In genomic region chr11:119806539-119806938, GRCm38 (mm10) we compare ENCODE assay signal across 19 mouse cellular contexts.
DNase-seq lines count a peak whose midpoint lies in the region; TF ChIP-seq lines count a peak whose summit lies in the region.
"Had no signal": no experiment of that assay in that cellular context is flagged by ENCODE, and none has a peak within 500 bp of the region (broad histone marks: within the 10 kb centered on the region; RNA-seq: fewer than 3 reads in every experiment).

No protein-coding gene starts in this region.

- H3K9ac ChIP-seq in CH12.LX (ENCODE audit: insufficient read depth, low read depth): no peak overlapping the region
- H3K9ac ChIP-seq: heart, embryonic 13.5 days; intestine, embryonic 15.5 days had no signal

- WGBS in macrophage (ENCODE audit: missing documents): 71% methylated on average over 8 of the region's 8 CpGs

- TF ChIP-seq EP300 in CH12.LX (IDR thresholded peaks at IDR 0.05; ENCODE audit: low read length): peak; percentile 93

- H3K79me2 ChIP-seq in CH12.LX (replicated peaks; ENCODE audit: control insufficient read depth, extremely low read depth, insufficient read depth, poor library complexity, severe bottlenecking) (no peaks in the 10 kb centered on the region), macrophage (ENCODE audit: inconsistent target) (no peaks in the 10 kb centered on the region)

- no peak overlapping the region for H3K4me3 ChIP-seq in layer of hippocampus, adult 2 months
- H3K4me3 ChIP-seq in CH12.LX (replicated peaks in 1 of 3; ENCODE audit: low read depth in 2 of 3, low read length in 2 of 3, poor library complexity in 1 of 3) (no peak overlapping the region), macrophage (ENCODE audit: inconsistent target) (no peak overlapping the region)
- H3K4me3 ChIP-seq: heart, embryonic 13.5 days; intestine, embryonic 15.5 days; megakaryocyte, embryonic 14.5 days had no signal

- TF ChIP-seq RAD21 in CH12.LX (IDR thresholded peaks at IDR 0.05; ENCODE audit: low read depth, low read length): no peak; the same call in 1 of the 2 replicates

- H3K27ac ChIP-seq in layer of hippocampus, adult 2 months: peak overlapping the region; percentile 88
- H3K27ac ChIP-seq in CH12.LX (ENCODE audit: insufficient read depth, low read depth) (0 out of 2 replicates have a peak overlapping the region, but pooled peaks have one; percentile 5), macrophage (peak overlapping the region; percentile 79)
- H3K27ac ChIP-seq: heart, embryonic 13.5 days; intestine, embryonic 15.5 days had no signal

- H3K36me3 ChIP-seq in CH12.LX (replicated peaks in 1 of 2; ENCODE audit: control insufficient read depth in 1 of 2, insufficient read depth in 1 of 2, low read length in 1 of 2): peaks cover 40 to 92% of the 10 kb centered on the region in 2 experiments
- H3K36me3 ChIP-seq in macrophage (ENCODE audit: inconsistent target): no peaks in the 10 kb centered on the region

- DNase-seq in layer of hippocampus, adult 2 months (ENCODE audit: low spot score in 2 of 2): no peak
- DNase-seq in layer of hippocampus, adult 9-10 months (ENCODE audit: low spot score): no peak
- DNase-seq in 416B (ENCODE audit: low read depth) (peak; percentile 83), CH12.LX (ENCODE audit: extremely low read depth) (peak; percentile 66)
- no peak for DNase-seq in frontal cortex, postnatal 10 days (ENCODE audit: low spot score in 2 of 2)
- no peak for DNase-seq in right cerebral cortex, postnatal 10 days (ENCODE audit: low spot score in 2 of 2)
- DNase-seq: adrenal gland, postnatal 25 days; cerebellum, adult 11-12 months; cerebellum, postnatal 36 days; heart, adult 18-20 months; kidney, adult 9 months; kidney, postnatal 36 days; liver; lung, postnatal 10 days; thymus, adult 2 months had no signal

- dilution Hi-C loops in CH12.LX (cut with MboI; ENCODE audit: extremely low pct_ligation_motif_present, extremely low pct_unique_long_range_greater_than_20kb, low sequenced_read_pairs): no loop called here

- H3K9me3 ChIP-seq in CH12.LX (replicated peaks; ENCODE audit: low read length): no peaks in the 10 kb centered on the region
- H3K9me3 ChIP-seq: heart, embryonic 13.5 days; intestine, embryonic 15.5 days; megakaryocyte, embryonic 14.5 days had no signal

- peaks cover 21 to 26% of the 10 kb centered on the region in 2 experiments for H3K4me1 ChIP-seq in CH12.LX (ENCODE audit: control insufficient read depth in 1 of 2, insufficient read depth in 2 of 2)

- TF ChIP-seq CTCF in layer of hippocampus, adult 2 months (conservative IDR thresholded peaks at IDR 0.05): no peak
- TF ChIP-seq CTCF in CH12.LX (conservative IDR thresholded peaks at IDR 0.05 in 1 of 2, IDR thresholded peaks at IDR 0.05 in 1 of 2; ENCODE audit: low read depth in 2 of 2, low read length in 2 of 2): no peak

- in situ Hi-C loops in CH12.LX (cut with MboI; ENCODE audit: low pct_ligation_motif_present, low pct_unique_long_range_greater_than_20kb, low sequenced_read_pairs): no loop called here

- H3K27me3 ChIP-seq in CH12.LX (replicated peaks): no peaks in the 10 kb centered on the region
- H3K27me3 ChIP-seq: heart, embryonic 13.5 days; intestine, embryonic 15.5 days had no signal

- peak overlapping the region; percentile 34; the same call in 1 of the 2 replicates for H3K4me2 ChIP-seq in CH12.LX (ENCODE audit: insufficient read depth, low read depth, poor library complexity, severe bottlenecking)
- H3K4me2 ChIP-seq: heart, embryonic 13.5 days; intestine, embryonic 15.5 days had no signal

- TF ChIP-seq POLR2A in CH12.LX (IDR thresholded peaks at IDR 0.05; ENCODE audit: low read depth, low read length): no peak

TF ChIP-seq in CH12.LX, 34 proteins besides CTCF, POLR2A, EP300 and RAD21:
- TF ChIP-seq ZC3H11A (IDR thresholded peaks at IDR 0.05; ENCODE audit: low read depth, low read length) (no peak), ETS1 (conservative IDR thresholded peaks at IDR 0.05; ENCODE audit: low read depth, low read length) (no peak; the same call in 1 of the 2 replicates), ELF1 (IDR thresholded peaks at IDR 0.05; ENCODE audit: low read depth, low read length) (0 out of 2 replicates have a peak, but pooled peaks have one; percentile 27), BHLHE40 (IDR thresholded peaks at IDR 0.05; ENCODE audit: low read depth, low read length) (peak; percentile 66), ZMIZ1 (IDR thresholded peaks at IDR 0.05; ENCODE audit: low read depth, low read length) (no peak), SMC3 (IDR thresholded peaks at IDR 0.05; ENCODE audit: low read depth, low read length) (peak; percentile 24), MEF2A (IDR thresholded peaks at IDR 0.05; ENCODE audit: borderline replicate concordance, low read depth, low read length) (no peak), MAZ (IDR thresholded peaks at IDR 0.05; ENCODE audit: low read depth, low read length) (no peak), JUND (conservative IDR thresholded peaks at IDR 0.05; ENCODE audit: low read depth, low read length) (peak; percentile 98), USF2 (conservative IDR thresholded peaks at IDR 0.05; ENCODE audit: low read depth, low read length) (no peak), JUN (IDR thresholded peaks at IDR 0.05; ENCODE audit: insufficient read depth, low read depth, low read length) (peak; percentile 93), UBTF (IDR thresholded peaks at IDR 0.05; ENCODE audit: low read depth, low read length) (0 out of 2 replicates have a peak, but pooled peaks have one; percentile 49), POLR2AphosphoS2 (IDR thresholded peaks at IDR 0.05; ENCODE audit: low read depth, low read length) (no peak), HCFC1 (IDR thresholded peaks at IDR 0.05; ENCODE audit: low read depth, low read length) (no peak), MXI1 (IDR thresholded peaks at IDR 0.05; ENCODE audit: low read depth, low read length) (no peak), IRF4 (IDR thresholded peaks at IDR 0.05; ENCODE audit: low read depth, low read length) (peak; percentile 97), MYC (IDR thresholded peaks at IDR 0.05; ENCODE audit: low read depth, low read length) (0 out of 2 replicates have a peak, but pooled peaks have one; percentile 46), ZNF384 (IDR thresholded peaks at IDR 0.05; ENCODE audit: low read depth, low read length) (no peak), USF1 (IDR thresholded peaks at IDR 0.05; ENCODE audit: low read depth, low read length) (no peak), E2F4 (IDR thresholded peaks at IDR 0.05; ENCODE audit: insufficient replicate concordance, low read depth, low read length) (no peak)

Comparison
In these comparisons a context has a peak if more than half of its experiments do, and no peak if none do; other contexts are left out.
1. DNase-seq: peak in 416B (single experiment) and CH12.LX (single experiment); none in layer of hippocampus, adult 2 months (0 of 2), layer of hippocampus, adult 9-10 months (single experiment), frontal cortex, postnatal 10 days (0 of 2) and right cerebral cortex, postnatal 10 days (0 of 2).
2. H3K27ac ChIP-seq: peak in every context shown above with its lines; median percentile 88 in layer of hippocampus, adult 2 months; 79 in macrophage; 5 in CH12.LX.